Comparison of ENCODE assay signal across 8 mouse cellular contexts in genomic region chr13:21363719-21364118, GRCm38 (mm10). TPM values are rescaled to one million over a fixed set of nuclear protein-coding genes. Genes with fewer than 3 reads are reported as not detected.
DNase-seq lines count a peak whose midpoint lies in the region; ATAC-seq and TF ChIP-seq lines count a peak whose summit lies in the region.

No protein-coding gene starts in this region.

- no peak for DNase-seq in kidney, adult 9 months
- peak; percentile 18 for DNase-seq in adrenal gland, postnatal 10 days
- no peak for DNase-seq in forebrain, postnatal 0 days
- no peak for DNase-seq in spleen, postnatal 4 days (ENCODE audit: low spot score in 2 of 2)
- DNase-seq in gastrocnemius, adult 18-20 months (ENCODE audit: low spot score), result no peak
- DNase-seq in urinary bladder, postnatal 10 days (ENCODE audit: low spot score), result no peak

- ATAC-seq in kidney, embryonic 15.5 days (replicated peaks; ENCODE audit: low FRiP score), result no peak
- ATAC-seq in forebrain, postnatal 0 days, result no peak
- ATAC-seq in liver, embryonic 15.5 days (ENCODE audit: insufficient read depth), result no peak

- H3K4me2 ChIP-seq in kidney, embryonic 15.5 days, result peak overlapping the region; percentile 67
- H3K4me2 ChIP-seq in forebrain, postnatal 0 days (ENCODE audit: low read depth), result peak overlapping the region; percentile 70
- H3K4me2 ChIP-seq in liver, embryonic 15.5 days, result peak overlapping the region; percentile 83

- no peaks in the 10 kb centered on the region for H3K9me3 ChIP-seq in kidney, embryonic 15.5 days (replicated peaks)
- no peaks in the 10 kb centered on the region for H3K9me3 ChIP-seq in forebrain, postnatal 0 days (ENCODE audit: low read length)
- H3K9me3 ChIP-seq in liver, embryonic 15.5 days (replicated peaks), result no peaks in the 10 kb centered on the region

- H3K27ac ChIP-seq in kidney, embryonic 15.5 days, result no peak overlapping the region
- H3K27ac ChIP-seq in forebrain, postnatal 0 days (ENCODE audit: low read depth, low read length), result no peak overlapping the region
- H3K27ac ChIP-seq in liver, embryonic 15.5 days (replicated peaks), result no peak overlapping the region

- H3K36me3 ChIP-seq in kidney, embryonic 15.5 days, result peaks cover 28% of the 10 kb centered on the region
- H3K36me3 ChIP-seq in forebrain, postnatal 0 days (ENCODE audit: insufficient read depth), result peaks cover 9% of the 10 kb centered on the region; the same call in 1 of the 2 replicates
- H3K36me3 ChIP-seq in liver, embryonic 15.5 days (replicated peaks), result peaks cover 15% of the 10 kb centered on the region

- H3K4me1 ChIP-seq in kidney, embryonic 15.5 days, result peaks cover 21% of the 10 kb centered on the region
- peaks cover 10% of the 10 kb centered on the region for H3K4me1 ChIP-seq in forebrain, postnatal 0 days (ENCODE audit: insufficient read depth)
- peaks cover 19% of the 10 kb centered on the region for H3K4me1 ChIP-seq in liver, embryonic 15.5 days (replicated peaks)

- peak overlapping the region; percentile 91 for H3K4me3 ChIP-seq in kidney, embryonic 15.5 days (replicated peaks)
- H3K4me3 ChIP-seq in forebrain, postnatal 0 days (ENCODE audit: low read depth, low read length), result no peak overlapping the region
- peak overlapping the region; percentile 82 for H3K4me3 ChIP-seq in liver, embryonic 15.5 days (replicated peaks)

- no peak for TF ChIP-seq CTCF in forebrain, postnatal 0 days (IDR thresholded peaks at IDR 0.05; ENCODE audit: low read depth)

- H3K9ac ChIP-seq in kidney, embryonic 15.5 days, result peak overlapping the region; percentile 91; the same call in 1 of the 2 replicates
- no peak overlapping the region for H3K9ac ChIP-seq in forebrain, postnatal 0 days
- H3K9ac ChIP-seq in liver, embryonic 15.5 days, result 0 out of 2 replicates have a peak overlapping the region, but pooled peaks have one; percentile 86

- WGBS in kidney, embryonic 15.5 days, result 69% methylated on average over 12 of the region's 12 CpGs
- 70% methylated on average over 12 of the region's 12 CpGs for WGBS in forebrain, postnatal 0 days
- WGBS in liver, embryonic 15.5 days (ENCODE audit: insufficient replicate concordance), result 69% methylated on average over 12 of the region's 12 CpGs

- no peaks in the 10 kb centered on the region for H3K27me3 ChIP-seq in kidney, embryonic 15.5 days
- H3K27me3 ChIP-seq in forebrain, postnatal 0 days (ENCODE audit: insufficient read depth, low read length), result no peaks in the 10 kb centered on the region
- no peaks in the 10 kb centered on the region for H3K27me3 ChIP-seq in liver, embryonic 15.5 days

RNA-seq across cellular contexts. Expression of gene Zscan12, which starts 1.1 kb away (rescaled TPM):
- polyA plus RNA-seq in kidney, embryonic 15.5 days (2015; fragmentation: Nextera tagmentation; extraction: Ambion mirVana), result 12.4 and 12.7 TPM in 2 replicates
- total RNA-seq in adrenal gland, postnatal 10 days (2021), result 1 to 10 TPM; 7.7 to 9.5 TPM
- 10.4 and 11.5 TPM in 2 replicates for total RNA-seq in forebrain, postnatal 0 days (2014; rRNA removed)
- 7.2 and 8.1 TPM in 2 replicates for polyA plus RNA-seq in forebrain, postnatal 0 days (2015; fragmentation: Nextera tagmentation; extraction: Ambion mirVana)
- polyA plus RNA-seq in liver, embryonic 15.5 days (2015; fragmentation: Nextera tagmentation; extraction: Ambion mirVana), result 3.0 and 3.1 TPM in 2 replicates
- 1 to 10 TPM; 6.8 to 7.6 TPM for total RNA-seq in gastrocnemius, adult 18-20 months (2021)

RNA-seq across cellular contexts. Expression of gene Olfr1367, which starts 17.0 kb away (rescaled TPM):
- polyA plus RNA-seq in kidney, embryonic 15.5 days (2015; fragmentation: Nextera tagmentation; extraction: Ambion mirVana), result not detected in 2 replicates
- total RNA-seq in adrenal gland, postnatal 10 days (2021), result not detected
- total RNA-seq in forebrain, postnatal 0 days (2014; rRNA removed), result not detected in 2 replicates
- not detected in 2 replicates for polyA plus RNA-seq in forebrain, postnatal 0 days (2015; fragmentation: Nextera tagmentation; extraction: Ambion mirVana)
- not detected in 2 replicates for polyA plus RNA-seq in liver, embryonic 15.5 days (2015; fragmentation: Nextera tagmentation; extraction: Ambion mirVana)
- not detected for total RNA-seq in gastrocnemius, adult 18-20 months (2021)

RNA-seq across cellular contexts. Expression of gene Zkscan3, which starts 38.8 kb away (rescaled TPM):
- 82.5 and 84.2 TPM in 2 replicates for polyA plus RNA-seq in kidney, embryonic 15.5 days (2015; fragmentation: Nextera tagmentation; extraction: Ambion mirVana)
- total RNA-seq in adrenal gland, postnatal 10 days (2021), result 10 to 100 TPM; 47.8 to 61.0 TPM
- total RNA-seq in forebrain, postnatal 0 days (2014; rRNA removed), result 51.8 and 54.0 TPM in 2 replicates
- 42.2 and 45.6 TPM in 2 replicates for polyA plus RNA-seq in forebrain, postnatal 0 days (2015; fragmentation: Nextera tagmentation; extraction: Ambion mirVana)
- polyA plus RNA-seq in liver, embryonic 15.5 days (2015; fragmentation: Nextera tagmentation; extraction: Ambion mirVana), result 28.9 and 32.1 TPM in 2 replicates
- 10 to 100 TPM; 13.0 to 17.0 TPM for total RNA-seq in gastrocnemius, adult 18-20 months (2021)

RNA-seq across cellular contexts. Expression of gene Gpx6, which starts 51.8 kb away (rescaled TPM):
- 5.2 and 6.1 TPM in 2 replicates for polyA plus RNA-seq in kidney, embryonic 15.5 days (2015; fragmentation: Nextera tagmentation; extraction: Ambion mirVana)
- under 1 TPM in 1 of 2 experiments, not detected in 1; 0.27 TPM for total RNA-seq in adrenal gland, postnatal 10 days (2021)
- total RNA-seq in forebrain, postnatal 0 days (2014; rRNA removed), result 0.15 TPM in 1 of 2 replicates, not detected in the other
- polyA plus RNA-seq in forebrain, postnatal 0 days (2015; fragmentation: Nextera tagmentation; extraction: Ambion mirVana), result 0.11 and 0.14 TPM in 2 replicates
- polyA plus RNA-seq in liver, embryonic 15.5 days (2015; fragmentation: Nextera tagmentation; extraction: Ambion mirVana), result not detected in 2 replicates
- total RNA-seq in gastrocnemius, adult 18-20 months (2021), result not detected
